Mouse (Mus musculus) central nervous system, embryonic 14 days (tissue): Measurements from ENCODE around the gene Ralgps1. TPM values are rescaled to one million over a fixed set of nuclear protein-coding genes. Genes with fewer than 3 reads are reported as not detected.

Source experiments
- polyA plus RNA-seq: library from polyadenylated mRNA; depleted of rRNA; stranded (reverse); fragments of >200 nt; gene quantifications from 2 replicates; pipeline ENCODE4 v1.2.3, GENCODE M21; 2012; rRNA removed

Ralgps1 gene
- 63.8 and 67.9 TPM in 2 replicates for polyA plus RNA-seq

GRCm38 (mm10) chr2:33370777-33371647, at the start of gene Ralgps1:
Gene Ralgps1, minus strand, starts transcription at chr2:33371486.

GRCm38 (mm10) chr2:33215700-33216509, 155.4 kb downstream of the Ralgps1 start, which contains the start of gene Angptl2:
Gene Angptl2, plus strand, starts transcription at chr2:33216069.

GRCm38 (mm10) chr2:33131500-33132092, 239.7 kb downstream of the Ralgps1 start, which contains the start of gene Garnl3:
Gene Garnl3, minus strand, starts transcription at chr2:33131654.

Other genes with a start within 250 kb of the Ralgps1 start
- 26.1 and 30.0 TPM in 2 replicates for gene Garnl3, start 239.8 kb downstream of the Ralgps1 start, polyA plus RNA-seq
- 16.0 and 27.9 TPM in 2 replicates for gene Angptl2, start 155.4 kb downstream of the Ralgps1 start, polyA plus RNA-seq
- gene Zbtb34, start 59.8 kb upstream of the Ralgps1 start, polyA plus RNA-seq, result 20.0 and 23.6 TPM in 2 replicates
- 18.2 and 20.5 TPM in 2 replicates for gene Zbtb43, start 97.1 kb upstream of the Ralgps1 start, polyA plus RNA-seq